Mouse (Mus musculus): ENCODE data around the gene Gemin2. TPM values are rescaled to one million over a fixed set of nuclear protein-coding genes. Genes with fewer than 3 reads are reported as not detected.

The Gemin2 gene
- polyA plus RNA-seq, 1 experiment from 2014 or later, result 33.9 TPM

GRCm38 (mm10) chr12:59065776-59066175, 52.6 kb downstream of the Gemin2 start:
- Histone ChIP-seq H3K4me1 (replicated peaks; ENCODE audit: control insufficient read depth, insufficient read depth, low read length) (peaks cover 3% of the 10 kb centered on the region; the same call in 1 of the 2 replicates), H3K9ac (ENCODE audit: low read depth, low read length) (peak overlapping the region; percentile 99), H3K4me2 (peak overlapping the region; percentile 84), H3K27me3 (replicated peaks; ENCODE audit: control insufficient read depth, insufficient read depth, low read length) (no peaks in the 10 kb centered on the region), H3K4me3 (ENCODE audit: low read depth, low read length) (peak overlapping the region; percentile 100), H3K27ac (ENCODE audit: low read depth, low read length) (peak overlapping the region; percentile 88), H3K9me3 (ENCODE audit: control insufficient read depth, low read length) (no peaks in the 10 kb centered on the region), H3K36me3 (ENCODE audit: control insufficient read depth, insufficient read depth, low read length) (peaks cover 20% of the 10 kb centered on the region)
- ATAC-seq (replicated peaks; ENCODE audit: low FRiP score) (no peak), DNase-seq (ENCODE audit: low spot score) (no peak)
- WGBS, result 47% methylated on average over 3 of the region's 3 CpGs

DNA sequence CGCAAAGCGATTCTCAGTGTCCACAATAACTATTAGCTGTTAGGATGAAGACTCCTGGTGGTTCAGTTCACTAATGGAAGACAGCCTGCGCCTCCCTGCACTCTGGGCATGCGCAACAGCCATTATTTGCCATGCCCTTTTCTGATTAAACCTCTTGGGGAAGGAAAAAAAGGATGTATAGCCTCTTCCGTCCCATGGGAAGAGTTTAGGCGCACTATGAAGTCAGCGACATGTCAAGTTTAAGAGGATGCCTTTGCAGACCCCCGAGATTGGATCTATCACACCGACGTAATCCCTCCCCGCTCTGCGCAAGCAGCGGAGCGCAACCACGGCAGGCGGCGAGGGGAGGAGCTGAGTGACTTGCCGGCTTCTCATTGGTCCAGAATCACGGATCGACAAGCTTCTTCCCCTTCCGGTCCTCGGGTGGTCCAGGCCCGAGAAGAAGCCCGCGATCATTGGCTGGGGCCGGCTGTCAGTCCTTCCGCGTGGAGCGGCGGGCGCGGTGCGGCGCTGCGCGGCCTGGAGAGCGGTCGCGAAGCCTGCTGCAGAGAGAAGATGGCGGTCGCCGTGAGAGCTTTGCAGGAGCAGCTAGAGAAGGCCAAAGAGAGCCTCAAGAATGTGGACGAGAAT, 53.4 kb downstream of the Gemin2 start, which contains the start of gene Pnn:
Pnn (plus strand) TSS at position 437 of the 630 bp plus-strand sequence.
- peaks cover 26% of the 10 kb centered on the region for H3K36me3 ChIP-seq (ENCODE audit: control insufficient read depth, insufficient read depth, low read length)
- no peaks in the 10 kb centered on the region for H3K9me3 ChIP-seq (ENCODE audit: control insufficient read depth, low read length)
- H3K27ac ChIP-seq (ENCODE audit: low read depth, low read length), result peak within 1 kb of the TSS; percentile 88
- ATAC-seq (replicated peaks; ENCODE audit: low FRiP score), result peak; percentile 99
- peak; percentile 94 for DNase-seq (ENCODE audit: low spot score)
- H3K4me2 ChIP-seq, result peak within 1 kb of the TSS; percentile 90
- H3K9ac ChIP-seq (ENCODE audit: low read depth, low read length), result peak within 1 kb of the TSS; percentile 99
- WGBS, result under 1% methylated on average over 43 of the region's 43 CpGs
- no peaks in the 10 kb centered on the region for H3K27me3 ChIP-seq (replicated peaks; ENCODE audit: control insufficient read depth, insufficient read depth, low read length)
- H3K4me3 ChIP-seq (ENCODE audit: low read depth, low read length), result peak within 1 kb of the TSS; percentile 100
- peaks cover 3% of the 10 kb centered on the region; the same call in 1 of the 2 replicates for H3K4me1 ChIP-seq (replicated peaks; ENCODE audit: control insufficient read depth, insufficient read depth, low read length)

- under 1% methylated on average over 41 of the region's 41 CpGs for WGBS
- no peak for DNase-seq (ENCODE audit: low spot score)
- peak; percentile 53 for ATAC-seq (replicated peaks; ENCODE audit: low FRiP score)
Measured at GRCm38 (mm10) chr12:59067095-59067494, 53.9 kb downstream of the Gemin2 start.

DNA sequence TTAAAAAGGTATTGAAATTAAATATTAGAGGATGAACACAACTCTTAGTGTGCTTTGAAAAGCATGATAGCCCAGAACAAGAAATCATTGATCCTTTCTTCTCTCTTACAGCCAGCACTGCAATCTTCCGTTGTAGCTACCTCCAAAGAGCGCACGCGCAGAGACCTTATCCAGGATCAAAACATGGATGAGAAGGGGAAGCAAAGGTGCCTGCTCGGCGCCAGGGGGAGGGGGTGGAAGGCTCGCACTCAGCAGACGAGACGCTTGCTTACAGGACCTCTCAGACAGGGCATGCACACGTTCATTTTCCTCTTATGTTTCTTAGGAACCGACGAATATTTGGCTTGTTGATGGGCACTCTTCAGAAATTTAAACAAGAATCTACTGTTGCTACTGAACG, 55.6 kb downstream of the Gemin2 start:
- DNase-seq (ENCODE audit: low spot score) (no peak), ATAC-seq (replicated peaks; ENCODE audit: low FRiP score) (no peak)
- Histone ChIP-seq H3K27ac (ENCODE audit: low read depth, low read length) (no peak overlapping the region), H3K9me3 (ENCODE audit: control insufficient read depth, low read length) (no peaks in the 10 kb centered on the region), H3K9ac (ENCODE audit: low read depth, low read length) (no peak overlapping the region), H3K4me3 (ENCODE audit: low read depth, low read length) (no peak overlapping the region), H3K4me1 (replicated peaks; ENCODE audit: control insufficient read depth, insufficient read depth, low read length) (peaks cover 3% of the 10 kb centered on the region; the same call in 1 of the 2 replicates), H3K36me3 (ENCODE audit: control insufficient read depth, insufficient read depth, low read length) (peaks cover 37% of the 10 kb centered on the region), H3K4me2 (no peak overlapping the region), H3K27me3 (replicated peaks; ENCODE audit: control insufficient read depth, insufficient read depth, low read length) (no peaks in the 10 kb centered on the region)
- 94% methylated on average over 13 of the region's 13 CpGs for WGBS

More at GRCm38 (mm10) chr12:59067095-59067494, 53.9 kb downstream of the Gemin2 start:
- Histone ChIP-seq H3K27ac (ENCODE audit: low read depth, low read length) (peak overlapping the region; percentile 88), H3K4me2 (peak overlapping the region; percentile 90), H3K4me1 (replicated peaks; ENCODE audit: control insufficient read depth, insufficient read depth, low read length) (peaks cover 3% of the 10 kb centered on the region; the same call in 1 of the 2 replicates), H3K36me3 (ENCODE audit: control insufficient read depth, insufficient read depth, low read length) (peaks cover 30% of the 10 kb centered on the region), H3K4me3 (ENCODE audit: low read depth, low read length) (peak overlapping the region; percentile 100), H3K27me3 (replicated peaks; ENCODE audit: control insufficient read depth, insufficient read depth, low read length) (no peaks in the 10 kb centered on the region), H3K9me3 (ENCODE audit: control insufficient read depth, low read length) (no peaks in the 10 kb centered on the region), H3K9ac (ENCODE audit: low read depth, low read length) (peak overlapping the region; percentile 99)

- no peak overlapping the region for H3K4me2 ChIP-seq
- no peaks in the 10 kb centered on the region for H3K9me3 ChIP-seq (ENCODE audit: control insufficient read depth, low read length)
- H3K4me3 ChIP-seq (ENCODE audit: low read depth, low read length), result no peak overlapping the region
- peaks cover 3% of the 10 kb centered on the region; the same call in 1 of the 2 replicates for H3K4me1 ChIP-seq (replicated peaks; ENCODE audit: control insufficient read depth, insufficient read depth, low read length)
- DNase-seq (ENCODE audit: low spot score) (no peak), ATAC-seq (replicated peaks; ENCODE audit: low FRiP score) (no peak)
- no peak overlapping the region for H3K9ac ChIP-seq (ENCODE audit: low read depth, low read length)
- no peak overlapping the region for H3K27ac ChIP-seq (ENCODE audit: low read depth, low read length)
- no peaks in the 10 kb centered on the region for H3K27me3 ChIP-seq (replicated peaks; ENCODE audit: control insufficient read depth, insufficient read depth, low read length)
- peaks cover 37% of the 10 kb centered on the region for H3K36me3 ChIP-seq (ENCODE audit: control insufficient read depth, insufficient read depth, low read length)
- WGBS, result 88% methylated on average over 11 of the region's 11 CpGs
Measured at GRCm38 (mm10) chr12:59072286-59072685, 59.1 kb downstream of the Gemin2 start.

- WGBS, result 89% methylated on average over 3 of the region's 3 CpGs
- H3K36me3 ChIP-seq (ENCODE audit: control insufficient read depth, insufficient read depth, low read length), result peaks cover 27% of the 10 kb centered on the region
- H3K9me3 ChIP-seq (ENCODE audit: control insufficient read depth, low read length), result no peaks in the 10 kb centered on the region
- H3K4me1 ChIP-seq (replicated peaks; ENCODE audit: control insufficient read depth, insufficient read depth, low read length), result no peaks in the 10 kb centered on the region
- H3K27ac ChIP-seq (ENCODE audit: low read depth, low read length), result no peak overlapping the region
- no peak for DNase-seq (ENCODE audit: low spot score)
- no peak overlapping the region for H3K4me2 ChIP-seq
- no peak overlapping the region for H3K9ac ChIP-seq (ENCODE audit: low read depth, low read length)
- H3K4me3 ChIP-seq (ENCODE audit: low read depth, low read length), result no peak overlapping the region
- no peaks in the 10 kb centered on the region for H3K27me3 ChIP-seq (replicated peaks; ENCODE audit: control insufficient read depth, insufficient read depth, low read length)
- no peak for ATAC-seq (replicated peaks; ENCODE audit: low FRiP score)
Measured at GRCm38 (mm10) chr12:59074052-59074451, 60.9 kb downstream of the Gemin2 start.

GRCm38 (mm10) chr12:59076996-59077395, 63.8 kb downstream of the Gemin2 start:
- WGBS, result 86% methylated on average over 3 of the region's 3 CpGs
- no peak overlapping the region for H3K4me2 ChIP-seq
- no peak overlapping the region for H3K9ac ChIP-seq (ENCODE audit: low read depth, low read length)
- no peak for ATAC-seq (replicated peaks; ENCODE audit: low FRiP score)
- H3K27ac ChIP-seq (ENCODE audit: low read depth, low read length), result no peak overlapping the region
- H3K36me3 ChIP-seq (ENCODE audit: control insufficient read depth, insufficient read depth, low read length), result peaks cover 7% of the 10 kb centered on the region; the same call in 1 of the 2 replicates
- H3K27me3 ChIP-seq (replicated peaks; ENCODE audit: control insufficient read depth, insufficient read depth, low read length), result no peaks in the 10 kb centered on the region
- no peak overlapping the region for H3K4me3 ChIP-seq (ENCODE audit: low read depth, low read length)
- no peak for DNase-seq (ENCODE audit: low spot score)
- H3K9me3 ChIP-seq (ENCODE audit: control insufficient read depth, low read length), result no peaks in the 10 kb centered on the region
- H3K4me1 ChIP-seq (replicated peaks; ENCODE audit: control insufficient read depth, insufficient read depth, low read length), result no peaks in the 10 kb centered on the region

DNA sequence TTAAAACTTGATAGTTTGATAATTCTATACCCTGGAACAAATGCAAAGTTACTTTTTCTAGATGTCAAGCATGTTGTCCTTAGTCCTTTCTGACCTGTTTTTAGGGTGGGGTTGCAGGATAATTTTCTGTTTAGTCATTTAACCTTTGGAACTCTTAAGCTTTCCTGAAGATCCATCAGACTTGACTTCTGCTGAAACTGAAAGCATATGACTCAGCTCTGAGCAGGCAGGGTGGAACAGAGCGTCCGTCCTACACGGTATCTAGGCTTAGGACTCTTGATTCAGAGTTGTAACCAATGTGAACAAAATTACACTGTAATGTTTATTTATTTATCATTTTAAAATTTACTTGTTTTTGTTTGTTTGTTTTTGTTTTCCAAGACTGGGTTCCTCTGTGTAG, 64.7 kb downstream of the Gemin2 start:
- Histone ChIP-seq H3K4me1 (replicated peaks; ENCODE audit: control insufficient read depth, insufficient read depth, low read length) (no peaks in the 10 kb centered on the region), H3K36me3 (ENCODE audit: control insufficient read depth, insufficient read depth, low read length) (no peaks in the 10 kb centered on the region; the same call in 1 of the 2 replicates), H3K9ac (ENCODE audit: low read depth, low read length) (no peak overlapping the region), H3K27ac (ENCODE audit: low read depth, low read length) (no peak overlapping the region), H3K4me2 (no peak overlapping the region), H3K9me3 (ENCODE audit: control insufficient read depth, low read length) (no peaks in the 10 kb centered on the region), H3K4me3 (ENCODE audit: low read depth, low read length) (no peak overlapping the region), H3K27me3 (replicated peaks; ENCODE audit: control insufficient read depth, insufficient read depth, low read length) (no peaks in the 10 kb centered on the region)
- no peak for ATAC-seq (replicated peaks; ENCODE audit: low FRiP score)
- WGBS, result 87% methylated on average over 3 of the region's 3 CpGs
- no peak for DNase-seq (ENCODE audit: low spot score)
